Mouse (Mus musculus) kidney, adult 2 months (tissue): ENCODE measurements at regions not wholly inside any gene's neighbourhood (a gene's known extent, or its start where the extent isn't known, plus 50 kb on each side); places are given as distances from the start of the nearest gene placed in this dataset.
"Not testable (repeated sequence)": the region's sequence is repeated elsewhere in the genome, so short reads cannot be mapped to it uniquely, and the experiment has no call there.

Source experiments
- CTCF ChIP-seq: fragments of 200-500 bp; conservative IDR thresholded peaks from 2 replicates; pipeline ENCODE4 v1.5.1; 2011; ENCODE audit warnings: low read depth, mild to moderate bottlenecking, control low read depth, low read length, moderate library complexity, mixed read lengths; ENCODE audit not compliant: insufficient read depth, insufficient read length
- POLR2A ChIP-seq: fragments of 200-500 bp; IDR thresholded peaks from one replicate; pipeline ENCODE4 v1.6.1; 2011; ENCODE audit warnings: low read depth, low read length, control low read depth

- TF ChIP-seq CTCF, POLR2A: not testable (repeated sequence)
These were observed 66.6 kb upstream of the Zfp706 start for GRCm38 (mm10) chr15:37074207-37074606.
